ENCODE assay signal across 19 mouse cellular contexts in genomic region chr8:35196189-35196588, GRCm38 (mm10).
A peak's percentile ranks its signal among the peaks of the same experiment; 100 is the strongest.
DNase-seq lines count a peak whose midpoint lies in the region; ATAC-seq lines count a peak whose summit lies in the region.
"Had no signal": no experiment of that assay in that cellular context is flagged by ENCODE, and none has a peak within 500 bp of the region (broad histone marks: within the 10 kb centered on the region; RNA-seq: fewer than 3 reads in every experiment).

No protein-coding gene starts in this region.

- no peak overlapping the region for H3K9ac ChIP-seq in kidney, embryonic 16.5 days (replicated peaks; ENCODE audit: low read length)
- H3K9ac ChIP-seq in forebrain, embryonic 12.5 days = no peak overlapping the region
- H3K9ac ChIP-seq: embryonic facial prominence, embryonic 13.5 days; heart, embryonic 15.5 days; liver, embryonic 13.5 days had no signal

- H3K27ac ChIP-seq in kidney, embryonic 16.5 days (ENCODE audit: low read length) = no peak overlapping the region
- peak overlapping the region; percentile 14; the same call in 1 of the 2 replicates for H3K27ac ChIP-seq in forebrain, embryonic 12.5 days
- 0 out of 2 replicates have a peak overlapping the region, but pooled peaks have one; percentile 9 for H3K27ac ChIP-seq in midbrain, embryonic 10.5 days (replicated peaks)
- H3K27ac ChIP-seq: embryonic facial prominence, embryonic 13.5 days; heart, embryonic 15.5 days; limb, embryonic 10.5 days; liver, embryonic 13.5 days had no signal

- H3K9me3 ChIP-seq in kidney, embryonic 16.5 days (ENCODE audit: low read length) = no peaks in the 10 kb centered on the region
- no peaks in the 10 kb centered on the region for H3K9me3 ChIP-seq in forebrain, embryonic 12.5 days
- no peaks in the 10 kb centered on the region for H3K9me3 ChIP-seq in midbrain, embryonic 10.5 days (replicated peaks)
- H3K9me3 ChIP-seq: embryonic facial prominence, embryonic 13.5 days; heart, embryonic 15.5 days; limb, embryonic 10.5 days; liver, embryonic 13.5 days had no signal

- H3K4me1 ChIP-seq in kidney, embryonic 16.5 days (ENCODE audit: insufficient read depth, low read length) = peaks cover 4% of the 10 kb centered on the region
- peaks cover 9% of the 10 kb centered on the region for H3K4me1 ChIP-seq in forebrain, embryonic 12.5 days
- peaks cover 36% of the 10 kb centered on the region for H3K4me1 ChIP-seq in midbrain, embryonic 10.5 days
- H3K4me1 ChIP-seq: liver, embryonic 13.5 days had no signal

- no peak overlapping the region for H3K4me2 ChIP-seq in kidney, embryonic 16.5 days (replicated peaks; ENCODE audit: low read depth, low read length)
- no peak overlapping the region for H3K4me2 ChIP-seq in forebrain, embryonic 12.5 days
- H3K4me2 ChIP-seq: embryonic facial prominence, embryonic 13.5 days; heart, embryonic 15.5 days; liver, embryonic 13.5 days had no signal

- ATAC-seq in kidney, embryonic 16.5 days (ENCODE audit: low FRiP score, low TSS enrichment) = peak; percentile 55; the same call in 1 of the 2 replicates
- peak; percentile 68; the same call in 1 of the 2 replicates for ATAC-seq in forebrain, embryonic 12.5 days (ENCODE audit: low FRiP score)
- ATAC-seq in erythroid progenitor cell, adult 5-6 weeks (replicated peaks; ENCODE audit: low FRiP score, poor library complexity, severe bottlenecking) = no peak
- ATAC-seq: CD4-positive, CD25-positive, alpha-beta regulatory T cell, adult 4 months had no signal

- no peak for DNase-seq in kidney, postnatal 10 days
- DNase-seq in midbrain, embryonic 10.5 days (ENCODE audit: low spot score) = no peak
- peak; percentile 28 for DNase-seq in retina, postnatal 7 days (ENCODE audit: low read depth, low spot score)
- no peak for DNase-seq in embryo, embryonic 10 days (ENCODE audit: low spot score)
- DNase-seq in testis, postnatal 14 days (ENCODE audit: low spot score) = no peak
- DNase-seq: cerebellum, postnatal 36 days; kidney, adult 9 months; layer of hippocampus, adult 9-11 months; liver, embryonic 13.5 days; lung, postnatal 36 days; right cerebral cortex, postnatal 4 days; thymus, postnatal 36 days had no signal

- WGBS in kidney, embryonic 16.5 days = 21% methylated on average over 4 of the region's 4 CpGs
- WGBS in forebrain, embryonic 12.5 days = 7% methylated on average over 4 of the region's 4 CpGs
- 27% methylated on average over 4 of the region's 4 CpGs for WGBS in midbrain, embryonic 10.5 days

- H3K4me3 ChIP-seq in kidney, embryonic 16.5 days (ENCODE audit: low read length) = no peak overlapping the region
- H3K4me3 ChIP-seq in forebrain, embryonic 12.5 days (replicated peaks) = no peak overlapping the region
- no peak overlapping the region for H3K4me3 ChIP-seq in midbrain, embryonic 10.5 days
- H3K4me3 ChIP-seq: embryonic facial prominence, embryonic 13.5 days; heart, embryonic 15.5 days; limb, embryonic 10.5 days; liver, embryonic 13.5 days had no signal

- H3K27me3 ChIP-seq in kidney, embryonic 16.5 days (ENCODE audit: insufficient read depth, low read length) = no peaks in the 10 kb centered on the region
- no peaks in the 10 kb centered on the region for H3K27me3 ChIP-seq in forebrain, embryonic 12.5 days
- no peaks in the 10 kb centered on the region for H3K27me3 ChIP-seq in midbrain, embryonic 10.5 days (ENCODE audit: low read depth, poor library complexity, severe bottlenecking)
- H3K27me3 ChIP-seq: embryonic facial prominence, embryonic 13.5 days; heart, embryonic 15.5 days; liver, embryonic 13.5 days had no signal

- H3K36me3 ChIP-seq in kidney, embryonic 16.5 days (ENCODE audit: insufficient read depth, low read length) = no peaks in the 10 kb centered on the region
- no peaks in the 10 kb centered on the region for H3K36me3 ChIP-seq in forebrain, embryonic 12.5 days (replicated peaks)
- H3K36me3 ChIP-seq in midbrain, embryonic 10.5 days = no peaks in the 10 kb centered on the region
- H3K36me3 ChIP-seq: embryonic facial prominence, embryonic 13.5 days; heart, embryonic 15.5 days; limb, embryonic 10.5 days; liver, embryonic 13.5 days had no signal
